Mouse (Mus musculus): ENCODE measurements around the gene Cep170b. TPM values are rescaled to one million over a fixed set of nuclear protein-coding genes. Genes with fewer than 3 reads are reported as not detected.

Cep170b gene
- under 1 TPM; 0.24 to 0.62 TPM for total RNA-seq (2023)

GRCm38 (mm10) chr12:112720216-112720615 lies at the start of gene Cep170b:
TSS of gene Cep170b (plus strand) at chr12:112720455.

GRCm38 (mm10) chr12:112674132-112675011 lies 45.9 kb upstream of the Cep170b start, which contains the start of gene Akt1:
TSS of gene Akt1 (minus strand) at chr12:112674884.

GRCm38 (mm10) chr12:112678555-112679026 lies 41.7 kb upstream of the Cep170b start, which contains the start of gene Zbtb42:
TSS of gene Zbtb42 (plus strand) at chr12:112678828.

GRCm38 (mm10) chr12:112760154-112760926 lies 40.1 kb downstream of the Cep170b start, which contains the start of gene Pld4:
TSS of gene Pld4 (plus strand) at chr12:112760655.

Other genes with a start within 250 kb of the Cep170b start
- not detected for gene A530016L24Rik, start 231.0 kb upstream of the Cep170b start, total RNA-seq (2023)
- not detected for gene Tmem179, start 203.7 kb upstream of the Cep170b start, total RNA-seq (2023)
- 10 to 100 TPM; 35.9 to 45.7 TPM for gene Inf2, start 131.7 kb upstream of the Cep170b start, total RNA-seq (2023)
- 10 to 100 TPM; 69.9 to 88.9 TPM for gene Adssl1, start 100.4 kb upstream of the Cep170b start, total RNA-seq (2023)
- gene Siva1, start 75.8 kb upstream of the Cep170b start, total RNA-seq (2023): 10 to 100 TPM; 40.1 to 50.2 TPM
- 100 to 1,000 TPM; 161 to 182 TPM for gene Akt1, start 45.6 kb upstream of the Cep170b start, total RNA-seq (2023)
- 10 to 100 TPM; 17.9 to 19.4 TPM for gene Zbtb42, start 41.6 kb upstream of the Cep170b start, total RNA-seq (2023)
- 100 to 1,000 TPM; 273 to 300 TPM for gene Pld4, start 40.2 kb downstream of the Cep170b start, total RNA-seq (2023)
- gene Ahnak2, start 82.2 kb downstream of the Cep170b start, total RNA-seq (2023): under 1 TPM; 0.37 to 0.79 TPM
- gene Clba1, start 88.5 kb downstream of the Cep170b start, total RNA-seq (2023): 1 to 10 TPM in 1 of 2 experiments, under 1 TPM in 1; 0.68 to 1.1 TPM
- gene Cdca4, start 109.0 kb downstream of the Cep170b start, total RNA-seq (2023): 10 to 100 TPM; 35.1 to 38.5 TPM
- gene Gpr132, start 147.8 kb downstream of the Cep170b start, total RNA-seq (2023): 10 to 100 TPM; 21.7 to 22.3 TPM
- gene Jag2, start 209.3 kb downstream of the Cep170b start, total RNA-seq (2023): under 1 TPM; 0.26 to 0.90 TPM
- gene Nudt14, start 221.7 kb downstream of the Cep170b start, total RNA-seq (2023): 1 to 10 TPM; 6.9 to 8.8 TPM

Measured in neutrophil, adult 83 days (primary cell).